ENCODE assay signal across 8 mouse cellular contexts in the genomic region with DNA sequence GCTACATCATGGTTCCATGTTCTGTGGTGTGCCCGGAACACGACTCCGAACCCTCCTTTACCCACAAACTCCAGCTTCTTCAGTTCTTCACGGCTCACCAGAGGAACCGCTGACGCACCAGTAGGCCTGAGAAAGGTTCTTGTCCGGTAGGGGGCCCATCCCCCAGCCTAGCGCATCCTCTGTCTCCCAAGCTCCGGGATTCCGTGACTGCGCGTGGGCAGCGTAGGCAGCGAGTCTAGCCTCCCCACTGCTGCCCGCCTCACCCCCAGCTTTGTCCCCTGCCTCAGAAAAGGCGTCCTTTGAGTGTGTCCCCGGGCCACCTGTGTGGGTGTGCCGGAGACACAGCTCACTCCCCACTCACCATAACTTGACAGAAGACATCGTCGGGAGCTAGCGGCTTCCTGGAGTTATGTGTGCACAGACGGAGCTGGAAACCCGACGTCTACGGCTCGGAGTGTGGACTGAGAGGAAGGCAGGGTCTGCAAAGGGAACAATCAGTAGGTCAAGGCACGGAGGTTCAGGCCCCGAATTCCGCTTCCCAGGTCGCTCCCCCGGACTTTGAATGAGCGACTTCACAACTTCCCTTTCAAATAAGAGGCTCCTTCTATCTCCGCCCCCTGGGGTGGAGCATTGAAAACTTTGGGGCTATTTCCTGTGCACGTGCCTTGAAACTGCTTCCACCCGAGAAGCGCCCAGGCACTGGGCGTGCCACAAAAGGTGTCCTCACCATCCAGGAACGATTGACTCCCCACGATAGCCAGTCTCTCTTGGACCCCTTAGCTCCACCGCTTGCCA. TPM values are rescaled to one million over a fixed set of nuclear protein-coding genes. Genes with fewer than 3 reads are reported as not detected.
DNase-seq lines count a peak whose midpoint lies in the region; ATAC-seq and TF ChIP-seq lines count a peak whose summit lies in the region.

TSS of gene Ripk3 (minus strand) at position 610 of the 795 bp plus-strand sequence.

- H3K9me3 ChIP-seq in CH12.LX (replicated peaks; ENCODE audit: low read length): no peaks in the 10 kb centered on the region
- H3K9me3 ChIP-seq in intestine, embryonic 16.5 days (ENCODE audit: control insufficient read depth, low read length): no peaks in the 10 kb centered on the region
- H3K9me3 ChIP-seq in lung, embryonic 14.5 days (ENCODE audit: low read depth, low read length): no peaks in the 10 kb centered on the region

- TF ChIP-seq RAD21 in CH12.LX (IDR thresholded peaks at IDR 0.05; ENCODE audit: low read depth, low read length): no peak

- in situ Hi-C loops in CH12.LX (cut with MboI; ENCODE audit: low pct_ligation_motif_present, low pct_unique_long_range_greater_than_20kb, low sequenced_read_pairs): no loop called here

- WGBS in intestine, embryonic 16.5 days: 4% methylated on average over 40 of the region's 40 CpGs
- 4% methylated on average over 40 of the region's 40 CpGs for WGBS in lung, embryonic 14.5 days

- TF ChIP-seq POLR2A in CH12.LX (IDR thresholded peaks at IDR 0.05; ENCODE audit: low read depth, low read length): no peak

- H3K27ac ChIP-seq in CH12.LX (ENCODE audit: insufficient read depth, low read depth): no peak within 1 kb of the TSS
- no peak within 1 kb of the TSS for H3K27ac ChIP-seq in intestine, embryonic 16.5 days (ENCODE audit: low read length)
- H3K27ac ChIP-seq in lung, embryonic 14.5 days (ENCODE audit: low read depth): no peak within 1 kb of the TSS

- H3K9ac ChIP-seq in CH12.LX (ENCODE audit: insufficient read depth, low read depth): no peak within 1 kb of the TSS
- H3K9ac ChIP-seq in intestine, embryonic 16.5 days (ENCODE audit: low read depth, low read length): peak within 1 kb of the TSS; percentile 62
- H3K9ac ChIP-seq in lung, embryonic 14.5 days: peak within 1 kb of the TSS; percentile 46

- H3K4me1 ChIP-seq in CH12.LX (ENCODE audit: control insufficient read depth in 1 of 2, insufficient read depth in 2 of 2): peaks cover 0 to 3% of the 10 kb centered on the region in 2 experiments; a peak in 1 of 4 replicates
- peaks cover 6% of the 10 kb centered on the region for H3K4me1 ChIP-seq in intestine, embryonic 16.5 days (ENCODE audit: control insufficient read depth, insufficient read depth, low read length)
- H3K4me1 ChIP-seq in lung, embryonic 14.5 days (ENCODE audit: insufficient read depth): peaks cover 8% of the 10 kb centered on the region; the same call in 1 of the 2 replicates

- no peak within 1 kb of the TSS for H3K4me3 ChIP-seq in CH12.LX (replicated peaks in 1 of 3; ENCODE audit: low read depth in 2 of 3, low read length in 2 of 3, poor library complexity in 1 of 3)
- H3K4me3 ChIP-seq in intestine, embryonic 16.5 days (ENCODE audit: low read length): peak within 1 kb of the TSS; percentile 55
- H3K4me3 ChIP-seq in lung, embryonic 14.5 days (ENCODE audit: low read depth, low read length): peak within 1 kb of the TSS; percentile 44

- no peak for TF ChIP-seq EP300 in CH12.LX (IDR thresholded peaks at IDR 0.05; ENCODE audit: low read length)

- H3K79me2 ChIP-seq in CH12.LX (replicated peaks; ENCODE audit: control insufficient read depth, extremely low read depth, insufficient read depth, poor library complexity, severe bottlenecking): no peaks in the 10 kb centered on the region

- no peak for TF ChIP-seq CTCF in CH12.LX (conservative IDR thresholded peaks at IDR 0.05 in 1 of 2, IDR thresholded peaks at IDR 0.05 in 1 of 2; ENCODE audit: low read depth in 2 of 2, low read length in 2 of 2)
- peak; percentile 20; the same call in 1 of the 2 replicates for TF ChIP-seq CTCF in lung, embryonic 14.5 days (IDR thresholded peaks at IDR 0.05; ENCODE audit: low read depth)

- H3K27me3 ChIP-seq in CH12.LX (replicated peaks): peaks cover 37% of the 10 kb centered on the region
- no peaks in the 10 kb centered on the region for H3K27me3 ChIP-seq in intestine, embryonic 16.5 days (replicated peaks; ENCODE audit: control insufficient read depth, insufficient read depth, low read length)
- peaks cover 18% of the 10 kb centered on the region; the same call in 1 of the 2 replicates for H3K27me3 ChIP-seq in lung, embryonic 14.5 days (ENCODE audit: insufficient read depth, low read length)

- DNase-seq in CH12.LX (ENCODE audit: extremely low read depth): no peak
- peak; percentile 74 for DNase-seq in ZHBTc4 (ENCODE audit: low read depth, low spot score)
- DNase-seq in lung, embryonic 14.5 days: peak; percentile 79
- no peak for DNase-seq in cerebellum, adult 9-11 months
- DNase-seq in right cerebral cortex, adult 18-20 months: no peak

- peak within 1 kb of the TSS; percentile 30; the same call in 1 of the 2 replicates for H3K4me2 ChIP-seq in CH12.LX (ENCODE audit: insufficient read depth, low read depth, poor library complexity, severe bottlenecking)
- peak within 1 kb of the TSS; percentile 74 for H3K4me2 ChIP-seq in intestine, embryonic 16.5 days (ENCODE audit: low read depth, low read length)
- peak within 1 kb of the TSS; percentile 85 for H3K4me2 ChIP-seq in lung, embryonic 14.5 days

- H3K36me3 ChIP-seq in CH12.LX (replicated peaks in 1 of 2; ENCODE audit: control insufficient read depth in 1 of 2, insufficient read depth in 1 of 2, low read length in 1 of 2): no peaks in the 10 kb centered on the region
- H3K36me3 ChIP-seq in intestine, embryonic 16.5 days (ENCODE audit: control insufficient read depth, insufficient read depth, low read length): no peaks in the 10 kb centered on the region
- no peaks in the 10 kb centered on the region for H3K36me3 ChIP-seq in lung, embryonic 14.5 days (ENCODE audit: insufficient read depth)

- ATAC-seq in granulocyte monocyte progenitor cell, adult 5-6 weeks (replicated peaks; ENCODE audit: poor library complexity, severe bottlenecking): peak; percentile 88
- peak; percentile 77 for ATAC-seq in intestine, embryonic 16.5 days
- ATAC-seq in lung, embryonic 14.5 days (ENCODE audit: insufficient read depth): peak; percentile 33; the same call in 1 of the 2 replicates
- peak; percentile 56 for ATAC-seq in neutrophil, adult 5-6 weeks (ENCODE audit: extremely low read depth, insufficient number of reproducible peaks, low FRiP score, poor library complexity, severe bottlenecking)

- dilution Hi-C loops in CH12.LX (cut with MboI; ENCODE audit: extremely low pct_ligation_motif_present, extremely low pct_unique_long_range_greater_than_20kb, low sequenced_read_pairs): no loop called here

TF ChIP-seq in CH12.LX, 34 proteins besides CTCF, POLR2A, EP300 and RAD21:
- TF ChIP-seq BHLHE40 (IDR thresholded peaks at IDR 0.05; ENCODE audit: low read depth, low read length) (peak; percentile 75), IRF4 (IDR thresholded peaks at IDR 0.05; ENCODE audit: low read depth, low read length) (no peak)
TF ChIP-seq in CH12.LX: peak in this region for 1.

RNA-seq across cellular contexts. Expression of gene Ripk3, which starts in this region (rescaled TPM):
- 1.0 and 2.0 TPM in 2 replicates for total RNA-seq in CH12.LX (2012; rRNA removed)
- 0.15 and 0.80 TPM in 2 replicates for total RNA-seq in CH12.LX (2014; rRNA removed)
- 1.00 TPM in 1 of 2 replicates, not detected in the other for polyA plus RNA-seq in CH12.LX (2012; ENCODE audit: insufficient read length, low read depth)
- 104 and 157 TPM in 2 replicates for total RNA-seq in granulocyte monocyte progenitor cell, adult 5-6 weeks (2014; fragmentation: Nextera tagmentation)
- 40.9 and 42.4 TPM in 2 replicates for total RNA-seq in granulocyte monocyte progenitor cell, adult 5-6 weeks (2017)
- polyA plus RNA-seq in intestine, embryonic 16.5 days (2015; fragmentation: Nextera tagmentation; extraction: Ambion mirVana): 51.2 and 55.8 TPM in 2 replicates
- polyA plus RNA-seq in lung, embryonic 14.5 days (2014; fragmentation: Nextera tagmentation; extraction: Ambion mirVana): 42.5 and 51.4 TPM in 2 replicates
- total RNA-seq in neutrophil, adult 5-6 weeks (2017): 17.3 and 30.9 TPM in 2 replicates

Comparison
In these comparisons a context has a peak if more than half of its experiments do, and no peak if none do; other contexts are left out.
1. RNA of gene Ripk3 (polyA plus RNA-seq): 51.2 to 55.8 TPM in intestine, embryonic 16.5 days and 42.5 to 51.4 TPM in lung, embryonic 14.5 days; 1.00 TPM in CH12.LX; every median in the first group is over 10 times any median in the second.
2. DNase-seq: peak in ZHBTc4 (single experiment) and lung, embryonic 14.5 days (single experiment); none in CH12.LX (single experiment), cerebellum, adult 9-11 months (single experiment) and right cerebral cortex, adult 18-20 months (single experiment).
3. H3K4me2 ChIP-seq: peak in every context shown above with its lines; median percentile 85 in lung, embryonic 14.5 days; 74 in intestine, embryonic 16.5 days; 30 in CH12.LX.
4. H3K4me3 ChIP-seq: peak in intestine, embryonic 16.5 days (single experiment) and lung, embryonic 14.5 days (single experiment); none in CH12.LX (0 of 3).
5. ATAC-seq: peak in every context shown above with its lines; median percentile 88 in granulocyte monocyte progenitor cell, adult 5-6 weeks; 77 in intestine, embryonic 16.5 days; 56 in neutrophil, adult 5-6 weeks; 33 in lung, embryonic 14.5 days.